Mouse (Mus musculus) lung, embryonic 15.5 days (tissue): ENCODE results near the gene Fermt2. TPM values are rescaled to one million over a fixed set of nuclear protein-coding genes. Genes with fewer than 3 reads are reported as not detected.

ENCODE experiments used
- ATAC-seq: fragments of 200-750 bp; cut with Nextera tagmentation; 2 replicates; pipeline ENCODE4 v1.8.0; 2017; ENCODE audit warnings: moderate number of reproducible peaks, borderline replicate concordance; ENCODE audit not compliant: low FRiP score, low TSS enrichment; ENCODE audit errors: extremely low read depth
- H3K27ac ChIP-seq: fragments of 300-500 bp; sonication (generic); 2 replicates; pipeline ENCODE4 v1.5.1; 2015; ENCODE audit warnings: moderate library complexity, mild to moderate bottlenecking, inconsistent platforms
- H3K27me3 ChIP-seq: fragments of 300-500 bp; sonication (generic); 2 replicates; pipeline ENCODE4 v1.6.1; 2015; ENCODE audit warnings: inconsistent platforms
- H3K36me3 ChIP-seq: fragments of 300-500 bp; sonication (generic); 2 replicates; pipeline ENCODE4 v1.6.1; 2015; ENCODE audit warnings: inconsistent platforms
- H3K4me1 ChIP-seq: fragments of 300-500 bp; sonication (generic); 2 replicates; pipeline ENCODE4 v1.6.1; 2015; ENCODE audit warnings: inconsistent platforms
- H3K4me2 ChIP-seq: fragments of 300-500 bp; sonication (generic); 2 replicates; pipeline ENCODE4 v1.6.1; 2015; ENCODE audit warnings: inconsistent platforms, mild to moderate bottlenecking, moderate library complexity
- H3K4me3 ChIP-seq: fragments of 300-500 bp; sonication (generic); 2 replicates; pipeline ENCODE4 v1.5.1; 2015; ENCODE audit warnings: mild to moderate bottlenecking, inconsistent platforms
- H3K9ac ChIP-seq: fragments of 300-500 bp; sonication (generic); 2 replicates; pipeline ENCODE4 v1.6.1; 2015; ENCODE audit warnings: inconsistent platforms
- H3K9me3 ChIP-seq: fragments of 300-500 bp; sonication (generic); 2 replicates; pipeline ENCODE4 v1.6.1; 2016; ENCODE audit warnings: inconsistent platforms
- WGBS: fragments of 180-500 bp; shearing (Covaris S2); methylation state at CpG from one replicate; pipeline ENCODE4 v1.1.7; 2015; 5-methylcytosine and 5-hydroxymethylcytosine counted together
- polyA plus RNA-seq: library from polyadenylated mRNA; unstranded; fragments of >200 nt; fragmentation: Nextera tagmentation; extraction: Ambion mirVana; gene quantifications from 2 replicates; pipeline ENCODE4 v1.2.1, GENCODE M21; 2015

Gene Fermt2
- polyA plus RNA-seq, 1 experiment from 2014 or later, result 239 TPM

DNA sequence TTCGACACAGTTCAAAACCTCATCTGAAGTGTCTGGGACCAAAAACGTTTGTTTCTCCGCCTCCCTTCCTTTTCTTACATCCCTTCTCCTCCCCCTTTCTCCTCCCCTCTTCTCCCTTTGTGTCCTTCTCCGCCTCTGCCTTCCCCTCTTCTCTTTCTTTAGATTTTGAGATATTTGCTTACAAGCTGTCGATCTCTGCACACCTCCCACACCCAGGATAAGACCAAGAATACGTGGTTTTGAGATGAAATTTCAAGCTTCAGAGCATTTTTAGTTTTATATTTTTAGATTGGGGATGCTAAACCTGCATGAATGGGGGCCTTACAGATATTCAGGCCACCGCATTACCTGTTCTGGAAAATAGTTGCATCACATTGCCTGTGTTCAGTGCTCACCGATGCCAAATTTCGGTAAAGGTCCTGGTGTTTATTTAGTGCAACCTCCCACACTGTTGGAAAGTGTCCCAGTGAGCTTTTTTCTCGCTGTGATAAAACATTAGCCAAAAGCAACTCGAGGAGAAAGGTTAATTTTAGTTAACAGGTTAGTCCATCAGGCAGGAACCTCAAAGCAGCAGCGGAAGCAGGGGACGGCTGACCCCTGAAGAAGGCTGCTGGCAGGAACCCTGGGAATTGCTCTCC lies 20.2 kb upstream of the Fermt2 start:
- Histone ChIP-seq H3K4me2 (no peak overlapping the region), H3K27me3 (no peaks in the 10 kb centered on the region), H3K4me3 (no peak overlapping the region), H3K9ac (no peak overlapping the region), H3K9me3 (no peaks in the 10 kb centered on the region), H3K27ac (no peak overlapping the region), H3K36me3 (no peaks in the 10 kb centered on the region), H3K4me1 (peaks cover 8% of the 10 kb centered on the region; the same call in 1 of the 2 replicates)
- 49% methylated on average over 13 of the region's 13 CpGs for WGBS
- no peak for ATAC-seq

DNA sequence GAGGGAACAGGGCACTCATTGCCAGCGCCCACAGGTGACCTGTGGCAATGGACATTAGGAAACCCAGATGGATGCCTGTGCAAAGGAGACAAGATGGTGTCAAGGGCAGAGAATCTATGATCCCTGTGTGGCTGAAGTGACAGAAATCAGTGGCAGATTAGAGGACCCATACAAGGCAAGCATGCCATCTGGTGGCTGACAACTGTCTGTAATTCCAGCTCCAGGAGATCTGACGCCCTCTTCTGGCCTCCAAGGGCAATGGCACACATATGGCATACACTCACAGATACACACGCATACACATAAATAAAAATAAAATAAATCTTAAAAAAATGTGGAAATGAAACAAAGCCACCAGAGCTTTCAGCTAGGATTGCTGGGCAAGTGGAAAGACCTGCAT lies 18.2 kb upstream of the Fermt2 start:
- no peak for ATAC-seq
- Histone ChIP-seq H3K27me3 (no peaks in the 10 kb centered on the region), H3K36me3 (no peaks in the 10 kb centered on the region), H3K9me3 (no peaks in the 10 kb centered on the region), H3K27ac (no peak overlapping the region), H3K4me2 (no peak overlapping the region), H3K9ac (no peak overlapping the region), H3K4me1 (no peaks in the 10 kb centered on the region), H3K4me3 (no peak overlapping the region)
- 73% methylated on average over 3 of the region's 3 CpGs for whole genome bisulfite sequencing

- no peak for ATAC-seq
- Histone ChIP-seq H3K27ac (no peak overlapping the region), H3K4me3 (no peak overlapping the region), H3K9ac (no peak overlapping the region), H3K4me2 (no peak overlapping the region), H3K9me3 (no peaks in the 10 kb centered on the region), H3K36me3 (no peaks in the 10 kb centered on the region), H3K27me3 (no peaks in the 10 kb centered on the region), H3K4me1 (peaks cover 7% of the 10 kb centered on the region)
- WGBS, result 79% methylated on average over 7 of the region's 7 CpGs
Measured at GRCm38 (mm10) chr14:45544905-45545304, 15.0 kb upstream of the Fermt2 start.

DNA sequence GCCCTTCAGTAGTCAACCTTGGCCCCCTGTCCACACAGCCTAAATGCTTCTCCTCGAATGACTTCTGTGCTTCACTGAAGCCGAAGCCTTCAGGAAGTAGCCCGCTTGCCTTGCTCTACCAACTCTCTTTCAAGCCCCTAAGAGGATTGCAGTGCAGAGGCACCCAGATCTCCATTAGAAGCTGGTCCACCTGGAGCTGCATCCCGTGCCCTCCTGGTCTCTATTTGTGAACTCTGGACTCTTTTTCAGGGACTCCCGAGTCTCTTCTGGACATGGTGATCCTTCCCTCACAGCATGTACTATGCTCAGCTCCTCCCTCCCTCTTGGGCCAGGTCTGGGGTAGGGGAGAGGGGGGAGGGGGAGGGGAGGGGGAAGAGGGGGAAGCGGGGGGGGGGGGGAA lies 14.1 kb upstream of the Fermt2 start:
- Histone ChIP-seq H3K4me1 (peaks cover 16% of the 10 kb centered on the region), H3K36me3 (no peaks in the 10 kb centered on the region), H3K27me3 (no peaks in the 10 kb centered on the region), H3K4me3 (no peak overlapping the region), H3K4me2 (no peak overlapping the region), H3K27ac (no peak overlapping the region), H3K9me3 (no peaks in the 10 kb centered on the region), H3K9ac (no peak overlapping the region)
- WGBS, result 61% methylated on average over 5 of the region's 6 CpGs
- ATAC-seq, result no peak

DNA sequence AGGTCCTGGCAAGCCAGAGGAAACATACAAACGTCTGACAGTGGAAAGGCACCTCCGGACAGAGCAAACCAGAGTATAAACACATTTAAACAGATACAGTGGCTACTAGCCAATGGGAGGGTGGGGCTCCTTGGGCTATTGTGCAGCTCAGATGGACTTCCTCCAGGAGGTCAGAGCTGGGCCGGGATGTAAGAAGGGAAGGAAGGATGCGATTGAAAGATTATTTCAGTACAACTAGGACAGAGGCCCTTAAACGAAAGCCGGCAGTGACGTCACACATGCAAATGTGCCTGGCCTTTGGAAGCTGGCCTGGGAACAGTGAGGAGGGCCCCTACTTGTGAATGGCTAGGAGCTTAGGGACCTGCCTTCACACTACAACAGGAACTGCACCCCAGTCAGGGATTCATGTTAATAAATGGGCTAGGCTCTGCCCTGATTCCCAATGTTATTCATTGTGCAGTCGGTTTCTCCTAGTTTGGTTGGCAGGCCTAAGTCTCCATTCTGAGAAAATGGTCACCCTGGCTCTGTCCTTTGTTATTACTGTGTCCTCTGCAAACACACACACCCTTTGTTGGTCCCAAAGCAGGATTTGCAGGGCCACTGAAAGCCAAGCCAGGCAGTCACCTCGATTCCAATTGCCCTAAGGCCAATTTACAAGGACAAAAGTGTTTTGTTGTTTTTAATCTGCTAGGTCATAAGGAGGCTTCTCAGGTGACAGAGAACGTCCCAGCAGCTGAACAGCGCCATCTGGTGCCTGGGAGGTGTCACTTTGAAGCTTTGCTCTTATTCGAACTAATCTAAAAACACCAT lies 9.9 kb upstream of the Fermt2 start:
- H3K9ac ChIP-seq, result no peak overlapping the region

GRCm38 (mm10) chr14:45530364-45531345 lies 737 bp upstream of the Fermt2 start:
- Histone ChIP-seq H3K9me3 (no peaks in the 10 kb centered on the region), H3K4me2 (peak overlapping the region; percentile 86), H3K9ac (peak overlapping the region; percentile 86), H3K27me3 (no peaks in the 10 kb centered on the region), H3K4me1 (peaks cover 35% of the 10 kb centered on the region), H3K36me3 (no peaks in the 10 kb centered on the region), H3K27ac (peak overlapping the region; percentile 99), H3K4me3 (peak overlapping the region; percentile 84)
- peak; percentile 35 for ATAC-seq
- under 1% methylated on average over 37 of the region's 37 CpGs for WGBS

More for the DNA sequence above, 9.9 kb upstream of the Fermt2 start:
- Histone ChIP-seq H3K4me3 (no peak overlapping the region), H3K27ac (peak overlapping the region; percentile 81), H3K36me3 (no peaks in the 10 kb centered on the region), H3K27me3 (no peaks in the 10 kb centered on the region), H3K4me2 (peak overlapping the region; percentile 29; the same call in 1 of the 2 replicates), H3K9me3 (no peaks in the 10 kb centered on the region), H3K4me1 (peaks cover 16% of the 10 kb centered on the region)
- 20% methylated on average over 12 of the region's 12 CpGs for WGBS
- peak; percentile 76 for ATAC-seq

DNA sequence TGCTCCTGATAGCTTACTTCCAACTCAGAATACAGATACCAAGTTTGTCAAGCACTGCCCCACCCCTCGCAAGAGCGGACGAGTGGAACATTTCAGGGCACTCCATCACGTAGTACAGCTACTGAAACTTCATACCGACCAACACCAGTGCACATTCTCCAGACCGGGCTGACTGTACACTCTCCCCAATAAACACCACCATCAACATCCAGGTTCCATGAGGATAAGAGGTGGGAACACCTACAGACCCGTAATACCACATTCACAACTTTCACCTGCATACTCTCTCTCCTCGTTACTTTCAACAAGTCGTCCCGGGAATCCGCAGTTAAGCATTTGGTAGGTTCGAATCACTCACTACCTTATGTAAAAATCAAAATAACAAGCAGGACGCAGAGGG lies 1.1 kb downstream of the Fermt2 start:
- Histone ChIP-seq H3K4me3 (peak overlapping the region; percentile 84), H3K9ac (peak overlapping the region; percentile 86), H3K27me3 (no peaks in the 10 kb centered on the region), H3K27ac (peak overlapping the region; percentile 99), H3K9me3 (no peaks in the 10 kb centered on the region), H3K4me1 (peaks cover 34% of the 10 kb centered on the region), H3K36me3 (no peaks in the 10 kb centered on the region), H3K4me2 (peak overlapping the region; percentile 86)
- 0% methylated on average over 13 of the region's 13 CpGs for WGBS
- ATAC-seq, result peak; percentile 41; the same call in 1 of the 2 replicates

GRCm38 (mm10) chr14:45515771-45516170 lies 14.1 kb downstream of the Fermt2 start:
- 76% methylated on average over 11 of the region's 11 CpGs for WGBS
- H3K27ac ChIP-seq, result no peak overlapping the region
- ATAC-seq, result no peak
- H3K27me3 ChIP-seq, result no peaks in the 10 kb centered on the region
- no peaks in the 10 kb centered on the region for H3K36me3 ChIP-seq
- H3K4me3 ChIP-seq, result no peak overlapping the region
- no peaks in the 10 kb centered on the region for H3K9me3 ChIP-seq
- H3K9ac ChIP-seq, result no peak overlapping the region
- no peak overlapping the region for H3K4me2 ChIP-seq
- peaks cover 10% of the 10 kb centered on the region; the same call in 1 of the 2 replicates for H3K4me1 ChIP-seq

- no peak for ATAC-seq
- H3K36me3 ChIP-seq, result peaks cover 6% of the 10 kb centered on the region; the same call in 1 of the 2 replicates
- H3K27me3 ChIP-seq, result no peaks in the 10 kb centered on the region
- H3K4me2 ChIP-seq, result no peak overlapping the region
- peaks cover 46% of the 10 kb centered on the region for H3K4me1 ChIP-seq
- H3K4me3 ChIP-seq, result no peak overlapping the region
- no peak overlapping the region for H3K27ac ChIP-seq
- 27% methylated on average over 4 of the region's 4 CpGs for WGBS
- H3K9me3 ChIP-seq, result no peaks in the 10 kb centered on the region
- no peak overlapping the region for H3K9ac ChIP-seq
Measured at GRCm38 (mm10) chr14:45510787-45511186, 19.1 kb downstream of the Fermt2 start.

DNA sequence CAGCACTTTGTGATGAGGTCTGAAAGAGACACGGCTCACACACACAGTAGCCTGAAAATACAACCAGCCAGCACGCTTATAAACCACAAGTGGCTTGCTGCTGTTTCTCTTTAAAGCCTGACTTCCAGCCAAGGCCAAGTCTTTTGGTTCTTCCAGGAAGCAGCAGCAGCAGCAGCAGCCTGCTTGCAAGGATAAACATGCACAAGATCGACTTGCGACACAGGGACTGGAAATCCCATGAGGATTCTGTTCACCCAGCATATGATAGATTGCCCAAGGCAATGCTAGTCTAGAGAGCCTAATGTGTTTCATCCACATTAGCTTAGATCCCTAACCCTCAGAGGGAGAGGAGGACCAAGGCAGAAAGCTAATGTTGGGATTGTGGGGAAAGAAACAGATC lies 22.0 kb downstream of the Fermt2 start:
- Histone ChIP-seq H3K9ac (no peak overlapping the region), H3K27ac (peak overlapping the region; percentile 60), H3K36me3 (peaks cover 25% of the 10 kb centered on the region), H3K4me1 (peaks cover 46% of the 10 kb centered on the region), H3K9me3 (no peaks in the 10 kb centered on the region), H3K27me3 (no peaks in the 10 kb centered on the region), H3K4me3 (no peak overlapping the region), H3K4me2 (no peak overlapping the region)
- ATAC-seq, result peak; percentile 60; the same call in 1 of the 2 replicates
- WGBS, result 21% methylated on average over 4 of the region's 4 CpGs

DNA sequence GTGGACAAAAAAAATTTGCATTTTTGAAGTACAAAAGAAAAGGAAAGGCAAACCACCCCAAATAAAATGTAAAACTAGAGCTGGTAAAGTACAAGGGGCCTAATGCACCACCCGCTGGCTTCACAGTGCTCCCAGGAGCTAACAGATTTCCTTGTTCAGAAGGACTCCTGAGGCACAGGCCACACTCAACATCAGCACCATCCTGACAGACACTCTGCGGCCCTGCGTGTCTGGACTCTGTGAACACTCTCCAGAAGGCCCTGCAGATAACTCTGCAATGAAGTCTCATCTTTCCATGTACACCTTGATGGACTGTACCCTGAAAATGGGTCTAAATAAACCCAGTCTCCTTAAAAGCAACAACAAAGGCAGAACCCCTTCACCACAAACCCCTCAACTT lies 22.5 kb downstream of the Fermt2 start:
- Histone ChIP-seq H3K4me2 (no peak overlapping the region), H3K27ac (peak overlapping the region; percentile 60), H3K9ac (no peak overlapping the region), H3K4me1 (peaks cover 46% of the 10 kb centered on the region), H3K27me3 (no peaks in the 10 kb centered on the region), H3K4me3 (no peak overlapping the region), H3K9me3 (no peaks in the 10 kb centered on the region), H3K36me3 (peaks cover 30% of the 10 kb centered on the region)
- WGBS, result 69% methylated on average over 3 of the region's 3 CpGs
- ATAC-seq, result no peak
